Comparison of ENCODE assay signal across 12 mouse cellular contexts in the genomic region with DNA sequence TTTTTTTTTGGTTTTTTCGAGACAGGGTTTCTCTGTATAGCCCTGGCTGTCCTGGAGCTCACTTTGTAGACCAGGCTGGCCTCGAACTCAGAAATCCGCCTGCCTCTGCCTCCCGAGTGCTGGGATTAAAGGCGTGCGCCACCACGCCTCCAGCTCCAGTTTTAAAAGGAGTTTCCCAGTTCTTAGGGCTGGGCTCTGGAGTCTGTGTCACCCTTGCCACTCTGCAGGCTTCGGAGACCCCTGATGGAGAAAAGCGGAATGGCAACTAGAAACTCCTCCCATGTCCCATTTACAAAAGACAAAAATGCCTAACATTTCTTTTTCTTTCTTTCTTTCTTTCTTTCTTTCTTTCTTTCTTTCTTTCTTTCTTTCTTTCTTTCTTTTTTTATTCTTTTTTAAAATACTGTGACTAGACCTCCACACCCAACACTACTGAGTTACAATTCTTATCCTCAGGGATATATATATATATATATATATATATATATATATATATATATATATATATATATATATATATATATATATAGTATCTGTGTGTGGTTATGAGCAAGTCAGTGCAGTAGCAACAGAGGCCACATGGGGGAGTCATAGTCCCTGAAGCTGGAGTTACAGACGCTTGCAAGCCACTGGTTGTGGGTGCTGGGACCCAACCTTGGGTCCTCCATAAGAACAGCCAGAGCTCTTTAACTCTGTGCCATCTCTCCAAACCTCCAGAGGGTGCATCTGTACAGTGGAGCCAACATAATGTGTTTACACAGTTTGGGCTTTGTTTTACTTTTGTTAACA. TPM values are rescaled to one million over a fixed set of nuclear protein-coding genes. Genes with fewer than 3 reads are reported as not detected.
DNase-seq lines count a peak whose midpoint lies in the region; ATAC-seq and TF ChIP-seq lines count a peak whose summit lies in the region.
"Not testable (repeated sequence)": the region's sequence is repeated elsewhere in the genome, so short reads cannot be mapped to it uniquely, and the experiment has no call there.
"Had no signal": no experiment of that assay in that cellular context is flagged by ENCODE, and none has a peak within 500 bp of the region (broad histone marks: within the 10 kb centered on the region; RNA-seq: fewer than 3 reads in every experiment).

No protein-coding gene starts in this region.

- H3K4me1 ChIP-seq in intestine, embryonic 14.5 days (replicated peaks; ENCODE audit: control insufficient read depth, insufficient read depth, low read length); limb, embryonic 11.5 days (ENCODE audit: control insufficient read depth, insufficient read depth, low read length); midbrain, embryonic 14.5 days (ENCODE audit: control insufficient read depth, insufficient read depth, low read length); testis, adult 2 months (ENCODE audit: control insufficient read depth, insufficient read depth, low read length): not testable (repeated sequence)

- TF ChIP-seq CTCF in testis, adult 2 months (IDR thresholded peaks at IDR 0.05; ENCODE audit: control insufficient read depth, insufficient read depth, insufficient replicate concordance, low read depth, low read length): peak; percentile 20; the same call in 1 of the 2 replicates

- peak; percentile 57 to 64 for DNase-seq in B cell, adult 2 months
- peak; percentile 63 to 67 for DNase-seq in adrenal gland, adult 18-20 months (ENCODE audit: low spot score in 2 of 2)
- peak; percentile 52 to 55 for DNase-seq in cerebellum, postnatal 36 days
- peak; percentile 66 for DNase-seq in gastrocnemius, postnatal 10 days
- DNase-seq in intestine, embryonic 14.5 days (ENCODE audit: low spot score): peak; percentile 82
- DNase-seq in limb, embryonic 11.5 days (ENCODE audit: low spot score): peak; percentile 83
- peak; percentile 80 for DNase-seq in midbrain, embryonic 14.5 days

- ATAC-seq in intestine, embryonic 14.5 days (replicated peaks; ENCODE audit: low FRiP score, low TSS enrichment, low read depth); limb, embryonic 11.5 days (ENCODE audit: insufficient number of reproducible peaks, low FRiP score, low TSS enrichment, low read depth); midbrain, embryonic 14.5 days (ENCODE audit: low FRiP score, low TSS enrichment): not testable (repeated sequence)

- not testable (repeated sequence) for TF ChIP-seq POLR2A in testis, adult 2 months (IDR thresholded peaks at IDR 0.05; ENCODE audit: control insufficient read depth, low read depth, low read length)

- WGBS in intestine, embryonic 14.5 days: 46% methylated on average over 8 of the region's 10 CpGs
- 42% methylated on average over 9 of the region's 10 CpGs for WGBS in limb, embryonic 11.5 days
- 47% methylated on average over 9 of the region's 10 CpGs for WGBS in midbrain, embryonic 14.5 days

- not testable (repeated sequence) for H3K9me3 ChIP-seq in intestine, embryonic 14.5 days (ENCODE audit: control insufficient read depth, low read length); limb, embryonic 11.5 days (ENCODE audit: control insufficient read depth, low read length); midbrain, embryonic 14.5 days (ENCODE audit: control insufficient read depth, low read length)

- not testable (repeated sequence) for H3K4me2 ChIP-seq in intestine, embryonic 14.5 days (ENCODE audit: low read length); limb, embryonic 11.5 days (ENCODE audit: low read depth, severe bottlenecking); midbrain, embryonic 14.5 days (ENCODE audit: low read length)

- H3K27ac ChIP-seq in intestine, embryonic 14.5 days (ENCODE audit: low read depth); limb, embryonic 11.5 days (replicated peaks; ENCODE audit: low read depth, low read length); midbrain, embryonic 14.5 days (replicated peaks; ENCODE audit: low read depth, low read length); testis, adult 2 months (ENCODE audit: control insufficient read depth, insufficient read depth, low read depth, low read length): not testable (repeated sequence)

- not testable (repeated sequence) for H3K27me3 ChIP-seq in intestine, embryonic 14.5 days (replicated peaks; ENCODE audit: control insufficient read depth, insufficient read depth, low read length); limb, embryonic 11.5 days (ENCODE audit: control insufficient read depth, insufficient read depth, low read length); midbrain, embryonic 14.5 days (ENCODE audit: control insufficient read depth, insufficient read depth, low read length); testis, adult 2 months (ENCODE audit: control insufficient read depth, insufficient read depth, low read length)

- H3K36me3 ChIP-seq in intestine, embryonic 14.5 days (ENCODE audit: control insufficient read depth, insufficient read depth, low read length); limb, embryonic 11.5 days (ENCODE audit: control insufficient read depth, insufficient read depth, low read length); midbrain, embryonic 14.5 days (ENCODE audit: control insufficient read depth, insufficient read depth, low read length); testis, adult 2 months (ENCODE audit: control insufficient read depth, insufficient read depth, low read length): not testable (repeated sequence)

- H3K4me3 ChIP-seq in intestine, embryonic 14.5 days (ENCODE audit: low read depth, low read length); limb, embryonic 11.5 days (ENCODE audit: low read depth, low read length); midbrain, embryonic 14.5 days (replicated peaks; ENCODE audit: low read depth, low read length); testis, adult 2 months (ENCODE audit: control insufficient read depth, low read depth, low read length): not testable (repeated sequence)

- H3K9ac ChIP-seq in intestine, embryonic 14.5 days (ENCODE audit: low read length); limb, embryonic 11.5 days (ENCODE audit: low read length); midbrain, embryonic 14.5 days (replicated peaks; ENCODE audit: low read length): not testable (repeated sequence)

RNA-seq across cellular contexts. Expression of a gene that starts 6.3 kb away (rescaled TPM):
- not detected for total RNA-seq in adrenal gland, adult 18-20 months (2021)
- total RNA-seq in gastrocnemius, postnatal 10 days (2021): 1 to 10 TPM in 1 of 2 experiments, under 1 TPM in 1; 0.21 to 2.5 TPM
- polyA plus RNA-seq in intestine, embryonic 14.5 days (2014; fragmentation: Nextera tagmentation; extraction: Ambion mirVana): 0.54 and 0.58 TPM in 2 replicates
- polyA plus RNA-seq in limb, embryonic 11.5 days (2014; fragmentation: Nextera tagmentation; extraction: Ambion mirVana): 0.30 and 0.71 TPM in 2 replicates
- not detected in 2 replicates for polyA plus RNA-seq in midbrain, embryonic 14.5 days (2014; fragmentation: Nextera tagmentation; extraction: Ambion mirVana)
- 0.05 TPM in 1 of 2 replicates, not detected in the other for polyA plus RNA-seq in testis, adult 2 months (2012; rRNA removed)
- total RNA-seq: gastrocnemius, postnatal 25 days; left cerebral cortex, postnatal 36 days had no signal
- polyA plus RNA-seq: G1E; midbrain, embryonic 16.5 days had no signal

RNA-seq across cellular contexts. Expression of a gene that starts 7.7 kb away (rescaled TPM):
- 100 to 1,000 TPM; 139 to 206 TPM for total RNA-seq in adrenal gland, adult 18-20 months (2021)
- total RNA-seq in gastrocnemius, postnatal 10 days (2021): 10 to 100 TPM; 10.7 to 14.2 TPM
- 59.3 and 63.7 TPM in 2 replicates for polyA plus RNA-seq in intestine, embryonic 14.5 days (2014; fragmentation: Nextera tagmentation; extraction: Ambion mirVana)
- 57.9 and 58.2 TPM in 2 replicates for polyA plus RNA-seq in limb, embryonic 11.5 days (2014; fragmentation: Nextera tagmentation; extraction: Ambion mirVana)
- polyA plus RNA-seq in midbrain, embryonic 14.5 days (2014; fragmentation: Nextera tagmentation; extraction: Ambion mirVana): 3.6 and 4.1 TPM in 2 replicates
- polyA plus RNA-seq in testis, adult 2 months (2012; rRNA removed): 0.95 and 2.4 TPM in 2 replicates

RNA-seq across cellular contexts. Expression of a gene that starts 18.0 kb away (rescaled TPM):
- 10 to 100 TPM; 64.5 to 77.9 TPM for total RNA-seq in adrenal gland, adult 18-20 months (2021)
- 10 to 100 TPM; 10.0 to 12.0 TPM for total RNA-seq in gastrocnemius, postnatal 10 days (2021)
- polyA plus RNA-seq in intestine, embryonic 14.5 days (2014; fragmentation: Nextera tagmentation; extraction: Ambion mirVana): 11.8 and 14.5 TPM in 2 replicates
- 1.7 and 1.8 TPM in 2 replicates for polyA plus RNA-seq in limb, embryonic 11.5 days (2014; fragmentation: Nextera tagmentation; extraction: Ambion mirVana)
- 0.86 and 7.9 TPM in 2 replicates for polyA plus RNA-seq in midbrain, embryonic 14.5 days (2014; fragmentation: Nextera tagmentation; extraction: Ambion mirVana)
- polyA plus RNA-seq in testis, adult 2 months (2012; rRNA removed): 16.0 and 19.8 TPM in 2 replicates

RNA-seq across cellular contexts. Expression of a gene that starts 23.5 kb away (rescaled TPM):
- total RNA-seq in adrenal gland, adult 18-20 months (2021): 10 to 100 TPM; 64.6 to 72.0 TPM
- 10 to 100 TPM; 21.8 to 25.5 TPM for total RNA-seq in gastrocnemius, postnatal 10 days (2021)
- 102 and 103 TPM in 2 replicates for polyA plus RNA-seq in intestine, embryonic 14.5 days (2014; fragmentation: Nextera tagmentation; extraction: Ambion mirVana)
- 66.5 and 74.2 TPM in 2 replicates for polyA plus RNA-seq in limb, embryonic 11.5 days (2014; fragmentation: Nextera tagmentation; extraction: Ambion mirVana)
- polyA plus RNA-seq in midbrain, embryonic 14.5 days (2014; fragmentation: Nextera tagmentation; extraction: Ambion mirVana): 54.6 and 61.5 TPM in 2 replicates
- polyA plus RNA-seq in testis, adult 2 months (2012; rRNA removed): 55.1 and 61.7 TPM in 2 replicates

RNA-seq across cellular contexts. Expression of a gene that starts 31.3 kb away (rescaled TPM):
- total RNA-seq in adrenal gland, adult 18-20 months (2021): 10 to 100 TPM; 19.0 to 22.8 TPM
- total RNA-seq in gastrocnemius, postnatal 10 days (2021): 10 to 100 TPM in 1 of 2 experiments, 1 to 10 TPM in 1; 8.8 to 12.4 TPM
- polyA plus RNA-seq in intestine, embryonic 14.5 days (2014; fragmentation: Nextera tagmentation; extraction: Ambion mirVana): 6.1 and 6.2 TPM in 2 replicates
- polyA plus RNA-seq in limb, embryonic 11.5 days (2014; fragmentation: Nextera tagmentation; extraction: Ambion mirVana): 8.3 and 8.7 TPM in 2 replicates
- polyA plus RNA-seq in midbrain, embryonic 14.5 days (2014; fragmentation: Nextera tagmentation; extraction: Ambion mirVana): 4.9 and 5.2 TPM in 2 replicates
- polyA plus RNA-seq in testis, adult 2 months (2012; rRNA removed): 6.1 and 6.3 TPM in 2 replicates

Comparison
In these comparisons a context has a peak if more than half of its experiments do, and no peak if none do; other contexts are left out.
1. RNA of a gene that starts 7.7 kb away (polyA plus RNA-seq): 59.3 to 63.7 TPM in intestine, embryonic 14.5 days and 57.9 to 58.2 TPM in limb, embryonic 11.5 days; 3.6 to 4.1 TPM in midbrain, embryonic 14.5 days and 0.95 to 2.4 TPM in testis, adult 2 months; every median in the first group is over 10 times any median in the second.
2. Peak in every context shown above with its lines, with median percentiles within 50 percentile points of each other: DNase-seq.